Mouse (Mus musculus) C2C12 (cell line): ENCODE results near the gene Zmym6. TPM values are rescaled to one million over a fixed set of nuclear protein-coding genes. Genes with fewer than 3 reads are reported as not detected.

Source experiments
- H3K27me3 ChIP-seq: one replicate; pipeline ENCODE4 v1.6.1; 2011; ENCODE audit not compliant: control insufficient read depth, insufficient read depth, insufficient read length
- H3K36me3 ChIP-seq: one replicate; pipeline ENCODE4 v1.6.1; 2011; ENCODE audit not compliant: control insufficient read depth, insufficient read depth
- H3K4me3 ChIP-seq: one replicate; pipeline ENCODE4 v1.5.1; 2011; ENCODE audit warnings: mild to moderate bottlenecking, control low read depth; ENCODE audit not compliant: poor library complexity, insufficient read depth, severe bottlenecking
- H3K79me2 ChIP-seq: one replicate; pipeline ENCODE4 v1.6.1; 2011; ENCODE audit not compliant: control insufficient read depth, insufficient read depth
- H3K79me3 ChIP-seq: one replicate; pipeline ENCODE4 v1.6.1; 2011; ENCODE audit warnings: low read depth, control low read depth
- H3ac ChIP-seq: one replicate; pipeline ENCODE3; 2011; ENCODE audit warnings: low read depth; ENCODE audit not compliant: control insufficient read depth, insufficient read length
- CEBPB ChIP-seq: IDR thresholded peaks from one replicate; pipeline ENCODE4 v1.6.1; 2011; ENCODE audit warnings: low read depth, mild to moderate bottlenecking, control low read depth, moderate library complexity
- CTCF ChIP-seq: IDR thresholded peaks from one replicate; pipeline ENCODE4 v1.5.1; 2011; ENCODE audit not compliant: control insufficient read depth, insufficient read depth, insufficient read length
- FOSL1 ChIP-seq: IDR thresholded peaks from one replicate; pipeline ENCODE4 v1.8.0; 2011; ENCODE audit warnings: mild to moderate bottlenecking, low read length; ENCODE audit not compliant: poor library complexity, insufficient read depth, severe bottlenecking
- MAX ChIP-seq: IDR thresholded peaks from one replicate; pipeline ENCODE4 v1.6.1; 2011; ENCODE audit warnings: mild to moderate bottlenecking, control low read depth
- MYOD1 ChIP-seq: IDR thresholded peaks from one replicate; pipeline ENCODE4 v1.6.1; 2011; ENCODE audit warnings: low read depth; ENCODE audit not compliant: control insufficient read depth, insufficient read length
- MYOG ChIP-seq: IDR thresholded peaks from one replicate; pipeline ENCODE4 v1.6.1; 2011; ENCODE audit not compliant: control insufficient read depth, insufficient read length; ENCODE audit errors: extremely low read depth
- USF1 ChIP-seq: IDR thresholded peaks from one replicate; pipeline ENCODE4 v1.6.1; 2011; ENCODE audit warnings: low read depth, mild to moderate bottlenecking, control low read depth, moderate library complexity
- polyA plus RNA-seq: library from polyadenylated mRNA; unstranded; fragments of >200 nt; fragmentation: generic; extraction: Trizol; gene quantifications from one replicate; pipeline ENCODE4 v1.2.1, GENCODE M21; 2012; ENCODE audit warnings: missing spikeins

The Zmym6 gene
- polyA plus RNA-seq, 1 experiment = not detected

- TF ChIP-seq CEBPB (no peak), CTCF (no peak), MAX (no peak), FOSL1 (no peak), MYOD1 (no peak), USF1 (no peak), MYOG (no peak)
- Histone ChIP-seq H3K79me3 (no peaks in the 10 kb centered on the region), H3K36me3 (no peaks in the 10 kb centered on the region), H3K79me2 (no peaks in the 10 kb centered on the region), H3K4me3 (no peak overlapping the region), H3K27me3 (no peaks in the 10 kb centered on the region), H3ac (no peak overlapping the region)
These were observed 60.4 kb downstream of the Zmym6 start for GRCm38 (mm10) chr4:127137591-127137990.

- Histone ChIP-seq H3K4me3 (no peak overlapping the region), H3K27me3 (no peaks in the 10 kb centered on the region), H3K79me2 (no peaks in the 10 kb centered on the region), H3K36me3 (no peaks in the 10 kb centered on the region), H3K79me3 (no peaks in the 10 kb centered on the region), H3ac (no peak overlapping the region)
- TF ChIP-seq FOSL1 (no peak), MYOG (no peak), MYOD1 (no peak), CEBPB (no peak), USF1 (no peak), CTCF (no peak), MAX (no peak)
These were observed 61.3 kb downstream of the Zmym6 start for GRCm38 (mm10) chr4:127138486-127138885.

GRCm38 (mm10) chr4:127150031-127150430 is 72.8 kb downstream of the Zmym6 start:
- no peaks in the 10 kb centered on the region for H3K79me2 ChIP-seq
- H3K79me3 ChIP-seq = no peaks in the 10 kb centered on the region
- no peak overlapping the region for H3ac ChIP-seq
- no peak for TF ChIP-seq CTCF
- TF ChIP-seq MYOG = no peak
- no peak for TF ChIP-seq MYOD1
- no peak for TF ChIP-seq FOSL1
- TF ChIP-seq USF1 = no peak
- TF ChIP-seq MAX = no peak
- TF ChIP-seq CEBPB = no peak
- no peak overlapping the region for H3K4me3 ChIP-seq
- no peaks in the 10 kb centered on the region for H3K36me3 ChIP-seq
- H3K27me3 ChIP-seq = peaks cover 8% of the 10 kb centered on the region

- Histone ChIP-seq H3K36me3 (no peaks in the 10 kb centered on the region), H3K79me2 (no peaks in the 10 kb centered on the region), H3ac (no peak overlapping the region), H3K4me3 (no peak overlapping the region), H3K79me3 (no peaks in the 10 kb centered on the region), H3K27me3 (peaks cover 8% of the 10 kb centered on the region)
- TF ChIP-seq CTCF (no peak), USF1 (no peak), FOSL1 (no peak), MYOD1 (no peak), CEBPB (no peak), MYOG (no peak), MAX (no peak)
These were observed 76.2 kb downstream of the Zmym6 start for GRCm38 (mm10) chr4:127153345-127153744.

- H3K79me3 ChIP-seq = no peaks in the 10 kb centered on the region
- H3K79me2 ChIP-seq = no peaks in the 10 kb centered on the region
- no peak overlapping the region for H3K4me3 ChIP-seq
- TF ChIP-seq FOSL1 (no peak), MYOG (no peak), CTCF (no peak), MYOD1 (no peak), CEBPB (no peak)
- no peak overlapping the region for H3ac ChIP-seq
- H3K27me3 ChIP-seq = no peaks in the 10 kb centered on the region
- H3K36me3 ChIP-seq = no peaks in the 10 kb centered on the region
These were observed 78.6 kb downstream of the Zmym6 start for GRCm38 (mm10) chr4:127155757-127156156.

- no peak for TF ChIP-seq FOSL1
- TF ChIP-seq MYOG = no peak
- TF ChIP-seq MAX = no peak
- no peak for TF ChIP-seq CEBPB
- TF ChIP-seq CTCF = no peak
- TF ChIP-seq USF1 = no peak
- Histone ChIP-seq H3K36me3 (no peaks in the 10 kb centered on the region), H3K27me3 (no peaks in the 10 kb centered on the region), H3ac (no peak overlapping the region), H3K79me3 (no peaks in the 10 kb centered on the region), H3K4me3 (no peak overlapping the region), H3K79me2 (no peaks in the 10 kb centered on the region)
These were observed 80.6 kb downstream of the Zmym6 start for GRCm38 (mm10) chr4:127157746-127158145.
